Mouse (Mus musculus): ENCODE data around the gene 4931429L15Rik.

The 4931429L15Rik gene

GRCm38 (mm10) chr9:46259111-46259510, 60.7 kb downstream of the 4931429L15Rik start:
- ATAC-seq (ENCODE audit: low TSS enrichment): no peak

- ATAC-seq (ENCODE audit: low TSS enrichment): no peak
Observed at GRCm38 (mm10) chr9:46257546-46257945, 62.2 kb downstream of the 4931429L15Rik start.

- ATAC-seq (ENCODE audit: low TSS enrichment): no peak
Observed at GRCm38 (mm10) chr9:46256658-46257385, 63.0 kb downstream of the 4931429L15Rik start.

- ATAC-seq (ENCODE audit: low TSS enrichment): no peak
Observed at GRCm38 (mm10) chr9:46256177-46256576, 63.6 kb downstream of the 4931429L15Rik start.

All from frontal cortex, adult (tissue).